Mouse (Mus musculus): ENCODE data around the gene Snx12. TPM values are rescaled to one million over a fixed set of nuclear protein-coding genes. Genes with fewer than 3 reads are reported as not detected.

Gene Snx12
- polyA plus RNA-seq, 1 experiment from 2014 or later, result 56.0 TPM

DNA sequence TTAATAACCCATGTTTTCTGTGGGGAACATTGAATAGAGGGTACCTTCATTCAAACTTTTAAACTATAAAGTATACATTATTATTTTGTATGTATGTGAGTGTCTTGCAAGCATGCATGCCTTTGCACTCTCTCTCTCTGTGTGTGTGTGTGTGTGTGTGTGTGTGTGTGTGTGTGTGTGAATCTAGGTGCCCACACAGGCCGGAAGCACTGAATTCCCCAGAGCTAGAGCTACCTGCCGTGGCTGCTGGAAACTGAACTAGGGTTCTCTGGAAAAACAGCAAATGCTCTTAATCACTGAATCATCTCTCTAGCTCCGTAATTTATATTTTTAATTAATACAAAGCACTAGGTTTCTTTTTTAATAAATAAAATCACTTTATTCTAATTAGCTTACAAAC lies 59.1 kb downstream of the Snx12 start:
- Histone ChIP-seq H3K4me3 (ENCODE audit: low read depth, low read length) (no peak overlapping the region), H3K27me3 (ENCODE audit: control insufficient read depth, insufficient read depth, low read length) (no peaks in the 10 kb centered on the region), H3K9me3 (ENCODE audit: control insufficient read depth, low read length) (no peaks in the 10 kb centered on the region), H3K9ac (ENCODE audit: low read length) (no peak overlapping the region), H3K4me2 (ENCODE audit: low read depth, low read length, severe bottlenecking) (no peak overlapping the region), H3K27ac (ENCODE audit: low read depth, low read length) (no peak overlapping the region), H3K36me3 (ENCODE audit: control insufficient read depth, insufficient read depth, low read length) (no peaks in the 10 kb centered on the region), H3K4me1 (replicated peaks; ENCODE audit: control insufficient read depth, insufficient read depth, low read length) (no peaks in the 10 kb centered on the region)
- DNase-seq (ENCODE audit: low spot score), result no peak
- 86% methylated on average over 3 of the region's 3 CpGs for WGBS
- ATAC-seq (replicated peaks; ENCODE audit: low FRiP score), result no peak

DNA sequence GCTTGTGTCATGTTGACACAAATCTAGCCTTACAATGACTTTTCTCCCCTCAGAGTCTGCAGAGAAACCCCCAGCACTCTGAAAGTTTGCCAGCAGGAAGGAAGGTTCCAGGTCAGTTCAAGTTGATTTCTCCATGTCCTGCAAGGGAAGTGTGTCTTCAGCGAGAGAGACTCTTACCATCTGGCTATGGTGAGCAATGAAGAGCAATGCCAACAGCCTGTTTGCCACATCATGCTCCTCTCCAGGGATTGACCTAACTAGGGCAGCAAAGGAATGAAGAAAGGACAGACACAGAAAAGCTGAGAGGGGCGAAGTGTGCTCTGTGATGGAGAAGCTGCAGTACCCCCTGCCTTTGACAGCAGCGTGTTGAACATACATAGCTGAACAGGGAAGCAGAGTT lies 59.8 kb downstream of the Snx12 start:
- WGBS, result 88% methylated on average over 3 of the region's 3 CpGs
- H3K9me3 ChIP-seq (ENCODE audit: control insufficient read depth, low read length), result no peaks in the 10 kb centered on the region
- no peaks in the 10 kb centered on the region for H3K27me3 ChIP-seq (ENCODE audit: control insufficient read depth, insufficient read depth, low read length)
- H3K4me3 ChIP-seq (ENCODE audit: low read depth, low read length), result no peak overlapping the region
- H3K27ac ChIP-seq (ENCODE audit: low read depth, low read length), result no peak overlapping the region
- no peaks in the 10 kb centered on the region for H3K4me1 ChIP-seq (replicated peaks; ENCODE audit: control insufficient read depth, insufficient read depth, low read length)
- H3K9ac ChIP-seq (ENCODE audit: low read length), result no peak overlapping the region
- H3K36me3 ChIP-seq (ENCODE audit: control insufficient read depth, insufficient read depth, low read length), result no peaks in the 10 kb centered on the region
- ATAC-seq (replicated peaks; ENCODE audit: low FRiP score) (no peak), DNase-seq (ENCODE audit: low spot score) (no peak)
- no peak overlapping the region for H3K4me2 ChIP-seq (ENCODE audit: low read depth, low read length, severe bottlenecking)

DNA sequence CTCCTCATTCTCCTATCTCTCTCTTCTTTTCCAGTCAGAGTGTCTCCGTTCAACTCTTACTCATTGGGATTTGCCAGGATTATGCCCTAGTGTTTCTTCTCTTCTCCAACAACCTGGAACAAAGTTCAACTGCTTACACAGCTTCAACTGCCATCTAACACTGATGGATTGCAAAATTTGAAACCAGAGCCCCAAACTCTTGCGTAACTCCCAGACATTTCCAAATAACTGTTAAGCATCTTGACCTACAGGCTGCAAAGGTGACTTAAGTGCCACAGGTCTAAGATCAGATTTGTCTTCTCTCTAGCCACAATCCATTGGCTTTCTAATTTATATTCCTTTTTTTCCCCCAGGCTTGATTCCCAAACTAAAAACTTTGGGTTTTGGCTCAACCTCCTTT lies 64.9 kb downstream of the Snx12 start:
- Histone ChIP-seq H3K4me2 (ENCODE audit: low read depth, low read length, severe bottlenecking) (no peak overlapping the region), H3K9me3 (ENCODE audit: control insufficient read depth, low read length) (no peaks in the 10 kb centered on the region), H3K9ac (ENCODE audit: low read length) (no peak overlapping the region), H3K4me1 (replicated peaks; ENCODE audit: control insufficient read depth, insufficient read depth, low read length) (no peaks in the 10 kb centered on the region), H3K4me3 (ENCODE audit: low read depth, low read length) (no peak overlapping the region), H3K27ac (ENCODE audit: low read depth, low read length) (no peak overlapping the region), H3K36me3 (ENCODE audit: control insufficient read depth, insufficient read depth, low read length) (no peaks in the 10 kb centered on the region), H3K27me3 (ENCODE audit: control insufficient read depth, insufficient read depth, low read length) (no peaks in the 10 kb centered on the region)
- DNase-seq (ENCODE audit: low spot score) (no peak), ATAC-seq (replicated peaks; ENCODE audit: low FRiP score) (no peak)
- WGBS, result 97% methylated on average over 2 of the region's 2 CpGs

DNA sequence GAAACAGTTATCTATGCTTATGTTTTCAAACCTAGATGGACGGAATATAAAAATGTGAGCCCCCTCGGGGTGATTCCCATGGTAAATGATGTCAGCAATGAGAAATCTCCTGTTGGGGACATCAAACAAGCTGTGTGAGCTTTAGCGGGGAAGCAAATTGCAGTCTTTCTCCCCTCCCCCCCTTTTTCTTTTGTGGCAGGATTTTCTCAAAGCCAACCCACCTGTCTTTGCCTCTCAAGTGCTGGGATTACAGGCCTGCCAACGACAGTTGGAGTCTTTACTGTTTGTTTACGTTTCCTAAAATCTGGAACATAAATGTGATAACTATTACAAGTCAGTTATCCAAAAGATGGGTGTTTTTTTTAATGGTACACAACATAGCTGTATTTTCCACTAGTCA lies 66.0 kb downstream of the Snx12 start:
- H3K9ac ChIP-seq (ENCODE audit: low read length), result no peak overlapping the region
- no peak for ATAC-seq (replicated peaks; ENCODE audit: low FRiP score)
- H3K4me1 ChIP-seq (replicated peaks; ENCODE audit: control insufficient read depth, insufficient read depth, low read length), result no peaks in the 10 kb centered on the region
- no peak overlapping the region for H3K4me2 ChIP-seq (ENCODE audit: low read depth, low read length, severe bottlenecking)
- H3K36me3 ChIP-seq (ENCODE audit: control insufficient read depth, insufficient read depth, low read length), result no peaks in the 10 kb centered on the region
- WGBS, result 29% methylated on average over 5 of the region's 5 CpGs
- no peaks in the 10 kb centered on the region for H3K9me3 ChIP-seq (ENCODE audit: control insufficient read depth, low read length)
- DNase-seq (ENCODE audit: low spot score), result no peak
- no peaks in the 10 kb centered on the region for H3K27me3 ChIP-seq (ENCODE audit: control insufficient read depth, insufficient read depth, low read length)
- H3K4me3 ChIP-seq (ENCODE audit: low read depth, low read length), result no peak overlapping the region
- H3K27ac ChIP-seq (ENCODE audit: low read depth, low read length), result no peak overlapping the region

DNA sequence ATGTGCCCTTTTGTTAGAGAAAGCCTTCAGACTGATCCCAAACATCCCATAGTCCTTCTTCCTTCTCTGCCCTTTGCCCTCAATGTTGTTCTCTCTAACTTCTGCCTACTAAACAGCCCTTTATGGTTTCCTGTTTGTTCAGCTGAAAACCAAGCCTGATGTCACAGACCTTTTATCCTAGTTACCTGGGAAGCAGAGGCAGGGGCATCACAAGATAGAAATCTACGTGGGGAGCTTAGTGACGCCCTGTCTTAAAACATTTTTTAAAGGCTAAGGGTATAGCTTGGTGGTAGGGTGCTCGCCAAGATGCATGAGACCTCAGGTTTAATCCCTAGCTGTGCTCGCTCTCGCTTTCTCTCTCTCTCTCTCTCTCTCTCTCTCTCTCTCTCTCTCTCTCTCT lies 74.9 kb downstream of the Snx12 start:
- Histone ChIP-seq H3K36me3 (ENCODE audit: control insufficient read depth, insufficient read depth, low read length) (no peaks in the 10 kb centered on the region), H3K4me3 (ENCODE audit: low read depth, low read length) (no peak overlapping the region), H3K27me3 (ENCODE audit: control insufficient read depth, insufficient read depth, low read length) (no peaks in the 10 kb centered on the region), H3K4me1 (replicated peaks; ENCODE audit: control insufficient read depth, insufficient read depth, low read length) (no peaks in the 10 kb centered on the region), H3K27ac (ENCODE audit: low read depth, low read length) (no peak overlapping the region), H3K4me2 (ENCODE audit: low read depth, low read length, severe bottlenecking) (no peak overlapping the region), H3K9ac (ENCODE audit: low read length) (no peak overlapping the region), H3K9me3 (ENCODE audit: control insufficient read depth, low read length) (no peaks in the 10 kb centered on the region)
- WGBS, result 59% methylated on average over 5 of the region's 5 CpGs
- ATAC-seq (replicated peaks; ENCODE audit: low FRiP score) (no peak), DNase-seq (ENCODE audit: low spot score) (no peak)

DNA sequence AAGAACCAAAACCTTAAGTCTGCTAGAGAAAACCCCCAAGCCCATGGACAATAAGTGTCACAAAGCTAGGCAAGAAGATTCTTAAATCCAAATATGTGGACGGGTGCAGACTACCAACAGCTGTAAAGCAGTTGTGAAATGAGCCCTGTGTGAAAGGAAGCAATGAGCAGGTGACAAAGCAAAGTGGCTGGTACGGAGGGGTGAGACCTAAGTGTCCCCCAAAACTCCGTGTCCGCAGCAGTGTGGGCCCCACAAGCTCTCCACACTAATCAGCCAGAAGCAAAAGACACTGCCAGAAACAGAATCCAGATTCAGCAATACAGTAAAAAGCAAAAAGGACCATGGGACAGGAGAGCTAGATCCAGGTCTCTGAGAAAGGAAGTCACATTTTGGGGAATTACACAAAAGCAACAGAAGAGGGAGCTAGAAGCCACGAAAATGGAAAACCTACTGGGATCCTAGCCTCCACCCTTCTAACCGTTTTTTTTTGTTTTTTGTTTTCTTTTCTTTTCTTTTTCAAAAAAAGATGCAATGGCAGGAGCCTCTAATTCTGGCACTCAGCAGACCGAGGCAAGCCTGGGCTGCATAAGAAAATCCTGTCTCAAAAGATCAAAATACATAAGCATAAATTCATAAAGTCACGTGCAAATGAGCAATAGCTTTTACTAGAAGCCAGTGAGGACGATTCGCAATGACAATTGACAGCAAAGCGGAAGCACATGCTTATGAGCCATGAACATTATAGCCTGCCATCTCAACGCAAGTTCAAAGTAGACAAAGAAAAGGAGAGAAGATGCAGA lies 90.2 kb downstream of the Snx12 start:
- WGBS, result 43% methylated on average over 12 of the region's 12 CpGs
- Histone ChIP-seq H3K36me3 (ENCODE audit: control insufficient read depth, insufficient read depth, low read length) (no peaks in the 10 kb centered on the region), H3K27me3 (ENCODE audit: control insufficient read depth, insufficient read depth, low read length) (no peaks in the 10 kb centered on the region), H3K4me1 (replicated peaks; ENCODE audit: control insufficient read depth, insufficient read depth, low read length) (no peaks in the 10 kb centered on the region), H3K27ac (ENCODE audit: low read depth, low read length) (no peak overlapping the region), H3K4me2 (ENCODE audit: low read depth, low read length, severe bottlenecking) (no peak overlapping the region), H3K9me3 (ENCODE audit: control insufficient read depth, low read length) (no peaks in the 10 kb centered on the region), H3K9ac (ENCODE audit: low read length) (no peak overlapping the region), H3K4me3 (ENCODE audit: low read depth, low read length) (no peak overlapping the region)
- DNase-seq (ENCODE audit: low spot score) (no peak), ATAC-seq (replicated peaks; ENCODE audit: low FRiP score) (0 out of 2 replicates have a peak, but pooled peaks have one; percentile 12)

DNA sequence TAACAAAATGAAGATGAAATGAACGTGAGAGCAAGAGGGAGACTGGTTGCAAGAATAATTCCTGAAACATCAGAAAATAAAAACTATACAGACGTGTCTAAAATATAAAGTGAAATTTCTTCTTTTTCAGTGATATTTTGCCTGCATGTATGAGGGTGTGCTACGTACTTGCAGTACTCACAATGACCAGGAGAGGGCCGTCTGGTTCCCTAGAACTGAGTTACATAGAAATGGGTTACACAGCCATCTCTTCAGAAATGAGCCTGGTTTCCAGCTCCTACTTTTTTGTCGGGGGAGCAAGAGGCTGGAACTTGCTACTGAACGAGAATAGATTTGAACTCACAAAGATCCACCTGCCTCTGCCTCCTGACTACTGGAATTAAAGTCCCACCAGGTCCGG lies 91.4 kb downstream of the Snx12 start:
- no peaks in the 10 kb centered on the region for H3K36me3 ChIP-seq (ENCODE audit: control insufficient read depth, insufficient read depth, low read length)
- 30% methylated on average over 7 of the region's 7 CpGs for WGBS
- peak; percentile 73 for DNase-seq (ENCODE audit: low spot score)
- no peak overlapping the region for H3K4me2 ChIP-seq (ENCODE audit: low read depth, low read length, severe bottlenecking)
- H3K27me3 ChIP-seq (ENCODE audit: control insufficient read depth, insufficient read depth, low read length), result no peaks in the 10 kb centered on the region
- no peak overlapping the region for H3K9ac ChIP-seq (ENCODE audit: low read length)
- no peaks in the 10 kb centered on the region for H3K4me1 ChIP-seq (replicated peaks; ENCODE audit: control insufficient read depth, insufficient read depth, low read length)
- no peak overlapping the region for H3K4me3 ChIP-seq (ENCODE audit: low read depth, low read length)
- no peaks in the 10 kb centered on the region for H3K9me3 ChIP-seq (ENCODE audit: control insufficient read depth, low read length)
- H3K27ac ChIP-seq (ENCODE audit: low read depth, low read length), result no peak overlapping the region
- no peak for ATAC-seq (replicated peaks; ENCODE audit: low FRiP score)

DNA sequence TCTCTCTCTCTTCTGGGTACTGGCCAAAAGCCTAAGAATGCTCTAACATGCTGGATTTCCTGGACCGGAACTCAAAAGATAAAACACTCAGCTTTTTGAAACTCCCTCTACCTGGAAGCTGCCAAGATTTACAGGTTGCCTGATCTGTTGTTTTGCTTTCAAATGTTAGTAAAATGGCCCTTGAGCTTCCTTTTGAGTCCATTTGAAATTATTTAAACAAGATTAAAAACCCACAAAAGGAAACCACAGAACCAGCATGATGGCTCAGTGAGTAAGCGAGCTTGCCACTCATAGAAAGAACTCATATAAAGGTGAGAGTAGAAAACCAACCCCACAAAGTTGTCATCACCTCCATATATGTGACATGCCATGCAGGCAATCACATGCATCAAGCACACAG lies 93.8 kb downstream of the Snx12 start:
- H3K9me3 ChIP-seq (ENCODE audit: control insufficient read depth, low read length), result no peaks in the 10 kb centered on the region

DNA sequence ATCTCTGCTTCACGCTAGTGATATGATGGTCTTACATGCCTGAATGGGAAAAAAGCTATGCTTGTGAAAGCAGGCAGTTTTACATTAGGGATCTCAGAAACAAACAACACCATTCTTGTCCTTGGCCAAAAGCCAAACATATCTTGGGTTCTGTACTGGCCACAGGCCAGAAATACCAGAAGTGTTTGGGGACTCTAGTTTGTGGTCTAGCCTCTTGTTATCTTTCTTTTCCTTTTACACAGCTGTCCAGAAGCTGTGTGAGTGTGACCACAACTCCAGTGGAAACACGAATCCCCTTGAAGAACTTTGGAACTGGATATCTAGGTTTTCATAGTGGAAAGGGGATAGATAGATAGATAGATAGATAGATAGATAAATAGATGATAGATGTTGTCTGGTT lies 95.4 kb downstream of the Snx12 start:
- no peaks in the 10 kb centered on the region for H3K4me1 ChIP-seq (replicated peaks; ENCODE audit: control insufficient read depth, insufficient read depth, low read length)
- H3K36me3 ChIP-seq (ENCODE audit: control insufficient read depth, insufficient read depth, low read length), result no peaks in the 10 kb centered on the region
- no peak overlapping the region for H3K4me3 ChIP-seq (ENCODE audit: low read depth, low read length)
- H3K9ac ChIP-seq (ENCODE audit: low read length), result no peak overlapping the region
- no peak overlapping the region for H3K27ac ChIP-seq (ENCODE audit: low read depth, low read length)
- no peak overlapping the region for H3K4me2 ChIP-seq (ENCODE audit: low read depth, low read length, severe bottlenecking)
- H3K27me3 ChIP-seq (ENCODE audit: control insufficient read depth, insufficient read depth, low read length), result no peaks in the 10 kb centered on the region
- DNase-seq (ENCODE audit: low spot score), result no peak
- H3K9me3 ChIP-seq (ENCODE audit: control insufficient read depth, low read length), result no peaks in the 10 kb centered on the region
- ATAC-seq (replicated peaks; ENCODE audit: low FRiP score), result no peak
- WGBS, result 89% methylated on average over 2 of the region's 2 CpGs

More for the DNA sequence above, 93.8 kb downstream of the Snx12 start:
- ATAC-seq (replicated peaks; ENCODE audit: low FRiP score) (no peak), DNase-seq (ENCODE audit: low spot score) (no peak)
- no peaks in the 10 kb centered on the region for H3K27me3 ChIP-seq (ENCODE audit: control insufficient read depth, insufficient read depth, low read length)
- H3K9ac ChIP-seq (ENCODE audit: low read length), result no peak overlapping the region
- H3K4me2 ChIP-seq (ENCODE audit: low read depth, low read length, severe bottlenecking), result no peak overlapping the region
- no peaks in the 10 kb centered on the region for H3K36me3 ChIP-seq (ENCODE audit: control insufficient read depth, insufficient read depth, low read length)
- no peak overlapping the region for H3K27ac ChIP-seq (ENCODE audit: low read depth, low read length)
- H3K4me1 ChIP-seq (replicated peaks; ENCODE audit: control insufficient read depth, insufficient read depth, low read length), result no peaks in the 10 kb centered on the region
- 96% methylated on average over 2 of the region's 2 CpGs for WGBS
- H3K4me3 ChIP-seq (ENCODE audit: low read depth, low read length), result no peak overlapping the region

Measured in forebrain, embryonic 11.5 days (tissue).